Mouse (Mus musculus): ENCODE data around the gene Tdp2.

Tdp2 gene

GRCm38 (mm10) chr13:24831353-24832130 lies at the start of gene Tdp2, which contains the start of gene Acot13:
TSS of gene Tdp2 (plus strand) at chr13:24831679.
TSS of gene Acot13 (minus strand) at chr13:24831540.
- ChIA-PET POLR2A (interaction anchor here (0.6 to 14.8 kb wide), 24 partner anchors 9 to 269 kb away, joined by 3 to 200 read pairs (median 4); partner anchors contain the start of genes D130043K22Rik (in 2 of the 4), Aldh5a1 (in 1 of the 4) and Gmnn (in 1 of the 4)), CTCF (no interaction called here)

GRCm38 (mm10) chr13:24781916-24782315 lies 49.6 kb upstream of the Tdp2 start:
- CTCF ChIA-PET = interaction anchor here in 1 of 4 experiments (1.2 kb wide), 1 partner anchor 69 kb away, joined by 3 read pairs; no protein-coding TSS in a partner anchor
- POLR2A ChIA-PET = interaction anchor here in 1 of 4 experiments (1.3 kb wide), 1 partner anchor 133 kb away, joined by 3 read pairs; no protein-coding TSS in a partner anchor

GRCm38 (mm10) chr13:24786014-24786490 lies 45.4 kb upstream of the Tdp2 start:
- ChIA-PET CTCF (interaction anchor here in 1 of 4 experiments (1.4 kb wide), 1 partner anchor 10 kb away, joined by 3 read pairs; no protein-coding TSS in a partner anchor), POLR2A (interaction anchor here in 2 of 4 experiments (0.6 to 1.5 kb wide), 5 partner anchors 12 to 33 kb away, joined by 3 to 4 read pairs (median 3); no protein-coding TSS in a partner anchor)

- POLR2A ChIA-PET = interaction anchor here in 3 of 4 experiments (0.7 to 1.4 kb wide), 3 partner anchors 13 kb away, joined by 3 to 6 read pairs (median 5); no protein-coding TSS in a partner anchor
Measured at GRCm38 (mm10) chr13:24787477-24787876, 44.0 kb upstream of the Tdp2 start.

GRCm38 (mm10) chr13:24791349-24791748 lies 40.1 kb upstream of the Tdp2 start:
- ChIA-PET POLR2A (interaction anchor here in 2 of 4 experiments (0.9 to 3.2 kb wide), 3 partner anchors 9 to 12 kb away, joined by 3 to 18 read pairs (median 4); no protein-coding TSS in a partner anchor), CTCF (no interaction called here)

More at GRCm38 (mm10) chr13:24787477-24787876, 44.0 kb upstream of the Tdp2 start:
- CTCF ChIA-PET = interaction anchor here in 1 of 4 experiments (1.4 kb wide), 1 partner anchor 12 kb away, joined by 3 read pairs; no protein-coding TSS in a partner anchor

- ChIA-PET POLR2A (interaction anchor here in 2 of 4 experiments (1.0 to 1.3 kb wide), 2 partner anchors 8 to 12 kb away, joined by 3 read pairs; no protein-coding TSS in a partner anchor), CTCF (no interaction called here)
Measured at GRCm38 (mm10) chr13:24792411-24793045, 39.0 kb upstream of the Tdp2 start.

- ChIA-PET CTCF (interaction anchor here in 1 of 4 experiments (0.7 kb wide), 1 partner anchor 143 kb away, joined by 4 read pairs; no protein-coding TSS in a partner anchor), POLR2A (interaction anchor here in 2 of 4 experiments (1.0 to 2.6 kb wide), 4 partner anchors 10 to 37 kb away, joined by 3 to 12 read pairs (median 7); partner anchors contain the start of gene Gmnn (in 1 of the 2))
Measured at GRCm38 (mm10) chr13:24798686-24799085, 32.8 kb upstream of the Tdp2 start.

GRCm38 (mm10) chr13:24799378-24799777 lies 32.1 kb upstream of the Tdp2 start:
- CTCF ChIA-PET = interaction anchor here in 1 of 4 experiments (1.1 kb wide), 1 partner anchor 64 kb away, joined by 3 read pairs; no protein-coding TSS in a partner anchor
- POLR2A ChIA-PET = interaction anchor here in 2 of 4 experiments (1.1 to 2.6 kb wide), 13 partner anchors 10 to 67 kb away, joined by 3 to 12 read pairs (median 7); partner anchors contain the start of gene Gmnn (in 1 of the 2)

GRCm38 (mm10) chr13:24799925-24800673 lies 31.4 kb upstream of the Tdp2 start:
- ChIA-PET CTCF (interaction anchor here in 2 of 4 experiments (0.5 to 1.1 kb wide), 2 partner anchors 63 to 65 kb away, joined by 3 read pairs; no protein-coding TSS in a partner anchor), POLR2A (interaction anchor here in 3 of 4 experiments (0.5 to 2.6 kb wide), 65 partner anchors 8 to 1062 kb away, joined by 3 to 23 read pairs (median 4); partner anchors contain the start of genes Gmnn (in 3 of the 3), Acot13 (in 1 of the 3), Aldh5a1 (in 1 of the 3) and Armh2 (in 1 of the 3))

GRCm38 (mm10) chr13:24800674-24801307 lies 30.7 kb upstream of the Tdp2 start:
- ChIA-PET CTCF (interaction anchor here in 2 of 4 experiments (0.5 to 1.1 kb wide), 2 partner anchors 62 to 64 kb away, joined by 3 read pairs; no protein-coding TSS in a partner anchor), POLR2A (interaction anchor here in 3 of 4 experiments (0.5 to 2.6 kb wide), 65 partner anchors 8 to 1062 kb away, joined by 3 to 23 read pairs (median 4); partner anchors contain the start of genes Gmnn (in 3 of the 3), Acot13 (in 1 of the 3), Aldh5a1 (in 1 of the 3) and Armh2 (in 1 of the 3))

GRCm38 (mm10) chr13:24801308-24801921 lies 30.1 kb upstream of the Tdp2 start, which contains the start of gene BC005537:
TSS of gene BC005537 (plus strand) at chr13:24801657.
- CTCF ChIA-PET = no interaction called here
- POLR2A ChIA-PET = interaction anchor here in 2 of 4 experiments (1.1 to 2.2 kb wide), 9 partner anchors 11 to 61 kb away, joined by 4 to 18 read pairs (median 7); partner anchors contain the start of gene Gmnn (in 1 of the 2)

GRCm38 (mm10) chr13:24802131-24802691 lies 29.3 kb upstream of the Tdp2 start:
- POLR2A ChIA-PET = interaction anchor here in 3 of 4 experiments (0.6 to 6.0 kb wide), 12 partner anchors 11 to 188 kb away, joined by 3 to 102 read pairs (median 4); no protein-coding TSS in a partner anchor
- CTCF ChIA-PET = no interaction called here

GRCm38 (mm10) chr13:24803196-24803595 lies 28.3 kb upstream of the Tdp2 start:
- POLR2A ChIA-PET = interaction anchor here (0.7 to 6.0 kb wide), 20 partner anchors 11 to 189 kb away, joined by 3 to 102 read pairs (median 4); partner anchors contain the start of gene Gmnn (in 2 of the 4)
- CTCF ChIA-PET = no interaction called here

- ChIA-PET CTCF (no interaction called here), POLR2A (interaction anchor here in 2 of 4 experiments (1.1 to 6.0 kb wide), 8 partner anchors 8 to 47 kb away, joined by 3 to 102 read pairs (median 4); partner anchors contain the start of gene Gmnn (in 1 of the 2))
Measured at GRCm38 (mm10) chr13:24806079-24806478, 25.4 kb upstream of the Tdp2 start.

- ChIA-PET POLR2A (interaction anchor here in 2 of 4 experiments (1.4 to 7.6 kb wide), 4 partner anchors 8 to 12 kb away, joined by 7 to 102 read pairs (median 44); no protein-coding TSS in a partner anchor), CTCF (no interaction called here)
Measured at GRCm38 (mm10) chr13:24812521-24812920, 19.0 kb upstream of the Tdp2 start.

Data from embryonic stem cell, embryonic (primary cell).